Mouse (Mus musculus) kidney, postnatal 4 days (tissue): ENCODE data around the gene Naip2.
"Not testable (repeated sequence)": the region's sequence is repeated elsewhere in the genome, so short reads cannot be mapped to it uniquely, and the experiment has no call there.

Experiments
- DNase-seq, 2 experiments: peaks; one replicate each; pipeline ENCODE4 v3.0.0; 2021; ENCODE audit warnings: mixed read lengths in 2 of 2

Naip2 gene

GRCm38 (mm10) chr13:100201659-100202333 is at the start of gene Naip2:
Gene Naip2 (minus strand): TSS chr13:100202092.
- DNase-seq, result not testable (repeated sequence)

- not testable (repeated sequence) for DNase-seq
Observed at GRCm38 (mm10) chr13:100246896-100247519, 45.1 kb upstream of the Naip2 start.

DNA sequence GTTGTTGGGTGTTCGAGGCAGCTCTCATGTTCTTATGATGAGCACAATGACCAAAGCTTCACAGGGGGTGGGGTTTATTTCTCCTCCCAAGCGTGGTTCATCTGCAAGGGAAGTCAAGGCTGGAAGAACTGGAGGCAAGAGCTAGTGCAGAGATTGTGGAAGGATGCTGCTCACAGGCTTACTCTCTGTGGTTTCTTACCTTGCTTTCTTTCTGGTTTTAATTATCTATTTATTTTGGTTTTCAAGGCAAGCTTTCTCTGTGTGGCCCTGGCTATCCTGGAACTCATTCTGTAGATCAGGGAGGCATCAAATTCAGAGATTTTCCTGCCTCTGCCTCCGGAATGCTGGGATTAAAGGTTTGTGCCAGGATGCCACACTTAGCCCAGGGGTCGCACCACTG is 44.3 kb upstream of the Naip2 start, which contains the start of gene Naip5:
Gene Naip5, minus strand, starts transcription at position 101 of the 400 bp plus-strand sequence.
- DNase-seq, result not testable (repeated sequence)

DNA sequence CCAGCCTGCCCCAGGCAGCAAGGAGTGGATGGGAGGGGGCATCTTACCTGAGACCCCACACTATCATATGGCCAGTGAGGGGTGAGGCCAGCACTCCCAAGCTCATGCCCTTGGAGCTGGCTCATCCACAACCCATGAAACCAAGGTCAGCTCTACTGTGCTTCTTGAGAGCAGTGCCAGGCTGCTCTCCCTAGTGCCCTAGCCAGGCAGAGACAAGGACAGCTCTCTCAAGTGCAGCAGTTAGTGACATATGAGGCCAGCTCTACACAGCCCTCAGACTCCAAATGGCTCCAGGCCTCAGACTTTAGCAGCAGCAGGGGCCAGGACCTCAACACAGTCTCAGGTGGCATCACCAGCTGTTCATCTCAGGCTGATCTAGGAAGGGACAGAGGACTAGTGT is 41.8 kb upstream of the Naip2 start:
- DNase-seq, result no peak

GRCm38 (mm10) chr13:100213683-100214082 is 11.8 kb upstream of the Naip2 start:
- DNase-seq, result not testable (repeated sequence)

DNA sequence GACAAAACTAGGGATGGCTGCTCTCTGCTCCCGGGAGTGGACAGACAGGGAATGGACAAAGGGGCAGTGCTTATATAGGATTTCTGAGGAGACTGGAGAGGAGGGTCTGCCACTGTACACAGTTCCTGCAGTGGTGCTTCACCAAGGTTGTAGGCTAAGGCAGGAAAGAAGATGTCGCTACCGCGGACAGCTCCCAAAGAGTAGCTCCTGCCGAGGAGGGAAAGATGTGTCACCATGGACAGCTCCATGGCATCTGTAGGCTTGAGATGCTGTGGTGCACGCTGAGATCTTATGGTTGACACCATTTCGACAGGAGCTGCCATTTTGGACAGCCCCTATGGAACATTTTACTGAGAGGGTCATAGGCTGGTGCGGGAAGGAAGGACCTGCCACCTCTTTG is 8.6 kb upstream of the Naip2 start:
- peak; percentile 87 to 89 for DNase-seq

- no peak for DNase-seq
Observed at GRCm38 (mm10) chr13:100203319-100203718, 1.4 kb upstream of the Naip2 start.

GRCm38 (mm10) chr13:100200778-100201177 is 1.1 kb downstream of the Naip2 start:
- DNase-seq, result no peak

GRCm38 (mm10) chr13:100195421-100195820 is 6.5 kb downstream of the Naip2 start:
- DNase-seq, result no peak

- not testable (repeated sequence) for DNase-seq
Observed at GRCm38 (mm10) chr13:100183111-100183510, 18.8 kb downstream of the Naip2 start.

GRCm38 (mm10) chr13:100174360-100174759 is 27.5 kb downstream of the Naip2 start:
- peak; percentile 15 to 28 for DNase-seq

DNA sequence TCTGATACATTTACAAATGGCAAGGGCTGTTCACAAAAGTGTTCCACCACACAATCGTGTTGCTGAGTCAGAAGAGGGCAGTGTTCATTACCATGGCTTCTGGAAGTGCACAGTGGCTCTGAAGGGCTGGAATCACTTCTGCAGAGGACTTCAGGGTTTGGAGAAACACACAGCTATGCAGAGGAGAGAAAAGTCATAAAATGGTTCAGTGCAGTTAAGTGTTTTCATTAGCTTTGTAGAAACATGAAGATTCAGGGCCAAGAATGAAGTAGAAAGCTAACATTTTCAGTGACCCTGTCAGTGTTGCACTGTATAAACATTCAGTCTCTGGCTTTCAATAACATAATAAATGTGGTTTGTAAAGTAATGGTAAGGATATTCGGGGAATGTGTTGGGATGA is 35.5 kb downstream of the Naip2 start:
- not testable (repeated sequence) for DNase-seq

GRCm38 (mm10) chr13:100162467-100162866 is 39.4 kb downstream of the Naip2 start:
- not testable (repeated sequence) for DNase-seq

GRCm38 (mm10) chr13:100161171-100161870 is 40.6 kb downstream of the Naip2 start:
- not testable (repeated sequence) for DNase-seq

DNA sequence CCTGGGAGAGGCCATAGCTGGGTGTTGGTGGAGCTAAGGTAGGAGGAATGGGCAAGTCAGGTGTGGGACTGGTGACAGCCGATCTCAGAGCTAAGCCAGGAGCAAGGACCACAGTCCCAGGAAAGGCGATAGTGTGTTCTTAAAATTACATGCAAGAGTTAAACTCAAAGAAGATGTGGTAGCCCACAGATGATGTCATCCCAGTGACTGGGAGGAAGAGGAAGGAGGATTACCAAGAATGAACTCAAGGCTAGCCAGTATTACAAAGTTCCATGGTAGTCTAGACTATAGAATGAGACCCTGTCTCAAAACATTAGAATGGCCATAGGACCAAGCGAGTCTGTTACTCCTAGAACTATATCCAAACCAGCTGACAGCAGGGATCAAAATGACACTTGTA is 45.3 kb downstream of the Naip2 start:
- DNase-seq, result no peak

- DNase-seq, result no peak
Observed at GRCm38 (mm10) chr13:100152659-100153058, 49.2 kb downstream of the Naip2 start.

- no peak for DNase-seq
Observed at GRCm38 (mm10) chr13:100141646-100142314, 60.1 kb downstream of the Naip2 start.

GRCm38 (mm10) chr13:100125258-100125643 is 76.6 kb downstream of the Naip2 start:
- no peak for DNase-seq

DNA sequence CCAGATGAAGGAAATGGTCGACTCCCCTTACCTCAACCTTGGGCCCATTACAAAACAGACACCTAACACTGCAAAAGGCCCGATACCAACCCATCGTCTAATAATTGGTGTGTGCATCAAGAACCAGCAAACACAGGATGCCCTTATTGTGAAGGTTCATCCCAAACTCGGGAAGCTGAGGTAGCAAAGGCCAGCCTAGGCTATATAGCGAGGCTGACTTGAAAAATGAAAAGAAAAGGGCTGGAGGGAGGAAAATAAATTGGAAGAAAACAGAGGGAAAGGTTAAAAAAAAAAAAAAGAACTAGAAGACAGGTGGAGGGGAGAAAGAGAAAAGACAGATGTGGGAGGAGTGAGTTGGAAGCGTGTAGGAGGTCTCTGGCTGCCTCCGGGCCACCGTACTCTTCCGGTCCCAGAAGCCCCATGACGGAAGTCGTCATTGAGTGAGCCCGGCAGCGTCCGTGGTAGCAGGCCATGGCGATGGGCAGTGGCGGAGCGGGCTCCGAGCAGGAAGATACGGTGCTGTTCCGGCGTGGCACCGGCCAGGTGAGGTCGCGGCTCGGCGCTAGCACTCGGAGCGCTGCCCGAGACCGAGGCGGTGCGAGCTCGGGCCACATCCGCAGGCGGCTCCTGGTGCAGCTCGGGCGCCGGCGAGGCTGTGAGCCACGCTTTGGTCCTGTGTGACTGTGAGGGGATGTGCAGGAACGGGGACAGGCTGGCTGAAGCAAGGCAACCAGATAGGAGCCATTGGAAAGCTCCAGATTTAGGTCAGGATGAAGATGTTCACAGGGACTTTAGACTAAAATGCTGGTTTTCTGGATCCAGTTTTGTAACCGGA is 77.3 kb downstream of the Naip2 start, which contains the start of gene Smn1:
Gene Smn1, plus strand, starts transcription at position 430 of the 835 bp plus-strand sequence.
- peak; percentile 92 to 95 for DNase-seq

DNA sequence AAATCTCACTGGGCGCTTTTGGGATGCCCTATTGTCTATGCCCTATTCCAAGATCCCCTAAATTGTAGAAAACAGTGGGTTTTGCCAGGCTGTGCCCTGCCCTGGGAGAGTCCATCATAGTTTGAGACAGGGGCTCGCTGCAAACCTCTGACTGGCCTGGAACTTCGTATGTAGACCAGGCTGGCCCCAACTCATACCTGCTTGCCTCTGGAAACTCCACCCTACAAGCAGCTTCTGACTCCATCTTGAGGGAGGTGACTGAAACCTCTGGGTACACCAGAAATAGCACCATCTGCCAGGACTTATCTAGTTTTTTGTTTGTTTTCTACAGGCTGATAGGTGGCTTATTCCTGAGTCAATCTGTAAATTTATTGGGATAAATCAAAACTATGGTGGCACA is 77.9 kb downstream of the Naip2 start:
- no peak for DNase-seq

DNA sequence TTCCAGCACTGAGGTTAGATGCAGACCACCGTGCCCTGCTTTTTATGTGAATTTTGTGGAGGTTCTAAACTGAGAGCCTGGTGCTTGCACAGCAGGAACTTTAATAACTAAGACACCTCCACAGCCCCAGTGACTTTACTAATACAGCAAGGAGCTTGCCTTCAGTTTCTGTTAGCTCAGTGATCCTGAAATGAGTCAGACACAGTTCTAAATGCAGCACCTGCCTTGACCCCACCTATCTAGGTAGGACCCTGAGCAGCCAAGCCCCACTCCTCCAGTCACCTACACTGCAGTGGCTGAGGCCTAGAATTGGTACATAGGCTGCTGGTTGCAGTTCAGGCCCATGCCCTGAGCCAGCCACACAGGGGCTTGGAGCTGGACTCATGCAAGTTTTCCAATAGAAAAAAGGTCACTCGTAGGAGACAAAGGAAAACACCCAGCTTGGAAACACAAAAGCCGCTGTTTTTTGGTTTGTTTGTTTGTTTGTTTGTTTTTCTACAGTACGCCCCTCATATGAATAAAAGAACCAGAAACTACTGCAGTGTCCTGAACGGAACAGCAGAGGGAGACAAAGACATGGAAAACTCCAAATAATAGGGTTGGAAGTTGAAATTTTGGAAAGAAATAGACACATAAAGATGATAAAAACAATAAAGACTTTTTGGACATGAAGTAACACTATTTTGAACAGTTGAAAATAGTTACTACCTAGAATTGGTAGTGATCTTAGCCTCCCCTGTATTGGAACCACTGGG is 89.5 kb downstream of the Naip2 start:
- DNase-seq, result peak in 1 of 2 experiments; percentile 19
